Mouse (Mus musculus) MEL (cell line): ENCODE measurements around the gene 1700011L22Rik. TPM values are rescaled to one million over a fixed set of nuclear protein-coding genes. Genes with fewer than 3 reads are reported as not detected.

ENCODE experiments used
- DNase-seq: peaks from one replicate; pipeline ENCODE4 v3.0.0; 2011; ENCODE audit warnings: low read depth, low spot score
- H3K27ac ChIP-seq: 2 replicates; pipeline ENCODE4 v1.5.1; 2012; ENCODE audit warnings: low read depth, mild to moderate bottlenecking, control low read depth, low read length, moderate library complexity; ENCODE audit not compliant: control insufficient read depth
- H3K27me3 ChIP-seq, 2 experiments: fragments of 150-350 bp in 1 of 2; sonication (generic) in 1 of 2; 2 replicates each; pipeline ENCODE4 v1.6.1; 2012; ENCODE audit warnings: low read length in 2 of 2, mild to moderate bottlenecking in 2 of 2, improper control_type of control experiment in 1 of 2, moderate library complexity in 1 of 2; ENCODE audit not compliant: insufficient read depth in 2 of 2, control insufficient read depth in 1 of 2
- H3K36me3 ChIP-seq, 2 experiments: 2 replicates each; pipeline ENCODE4 v1.6.1; 2012 to 2014; ENCODE audit warnings: low read length in 2 of 2, improper control_type of control experiment in 1 of 2, inconsistent platforms in 1 of 2, mild to moderate bottlenecking in 1 of 2; ENCODE audit not compliant: insufficient read depth in 2 of 2, control insufficient read depth in 1 of 2
- H3K4me1 ChIP-seq, 2 experiments: fragments of 150-350 bp in 1 of 2; sonication (generic) in 1 of 2; 2 replicates each; pipeline ENCODE4 v1.6.1; 2012; ENCODE audit warnings: low read length in 2 of 2, improper control_type of control experiment in 1 of 2, mild to moderate bottlenecking in 1 of 2; ENCODE audit not compliant: insufficient read depth in 2 of 2, control insufficient read depth in 1 of 2
- H3K4me3 ChIP-seq, 2 experiments: fragments of 150-350 bp in 1 of 2; sonication (generic) in 1 of 2; 2 replicates each; pipeline ENCODE4 v1.5.1; 2012; ENCODE audit warnings: low read depth in 2 of 2, low read length in 2 of 2, mild to moderate bottlenecking in 2 of 2, moderate library complexity in 2 of 2, control low read depth in 1 of 2, improper control_type of control experiment in 1 of 2; ENCODE audit not compliant: control insufficient read depth in 1 of 2, insufficient read depth in 1 of 2
- H3K79me2 ChIP-seq: 2 replicates; pipeline ENCODE4 v1.6.1; 2012; ENCODE audit warnings: mild to moderate bottlenecking, low read length, moderate library complexity; ENCODE audit not compliant: control insufficient read depth, poor library complexity, insufficient read depth
- H3K9ac ChIP-seq: 2 replicates; pipeline ENCODE4 v1.6.1; 2012; ENCODE audit warnings: low read depth, mild to moderate bottlenecking, control low read depth, low read length, moderate library complexity; ENCODE audit not compliant: control insufficient read depth, poor library complexity, severe bottlenecking
- H3K9me3 ChIP-seq: fragments of 150-350 bp; sonication (generic); replicated peaks from 2 replicates; pipeline ENCODE4 v1.6.1; 2012; ENCODE audit warnings: mild to moderate bottlenecking, low read length, improper control_type of control experiment, moderate library complexity; ENCODE audit not compliant: insufficient read depth
- BHLHE40 ChIP-seq: IDR thresholded peaks from 2 replicates; pipeline ENCODE4 v1.6.1; 2012; ENCODE audit warnings: low read depth, mild to moderate bottlenecking, inconsistent platforms, low read length, improper control_type of control experiment, borderline replicate concordance
- CHD1 ChIP-seq: IDR thresholded peaks from 2 replicates; pipeline ENCODE4 v1.6.1; 2012; ENCODE audit warnings: low read depth, mild to moderate bottlenecking, inconsistent platforms, low read length, improper control_type of control experiment
- CHD2 ChIP-seq: IDR thresholded peaks from 2 replicates; pipeline ENCODE4 v1.6.1; 2011; ENCODE audit warnings: low read length, improper control_type of control experiment
- CTCF ChIP-seq, 3 experiments: IDR thresholded peaks in 2 of 3; conservative IDR thresholded peaks in 1 of 3; 2 replicates each; pipeline ENCODE4 v1.5.1; 2011 to 2012; ENCODE audit warnings: low read length in 3 of 3, low read depth in 2 of 3, mild to moderate bottlenecking in 2 of 3, improper control_type of control experiment in 1 of 3, inconsistent platforms in 1 of 3, mixed read lengths in 1 of 3, moderate library complexity in 1 of 3; ENCODE audit not compliant: control insufficient read depth in 1 of 3, insufficient read depth in 1 of 3, poor library complexity in 1 of 3, severe bottlenecking in 1 of 3
- ELF1 ChIP-seq: IDR thresholded peaks from 2 replicates; pipeline ENCODE4 v1.6.1; 2014; ENCODE audit warnings: low read depth, mild to moderate bottlenecking, inconsistent platforms, low read length, improper control_type of control experiment, moderate library complexity
- EP300 ChIP-seq, 2 experiments: IDR thresholded peaks; 2 replicates each; pipeline ENCODE4 v1.6.1; 2011; ENCODE audit warnings: improper control_type of control experiment in 2 of 2, low read length in 2 of 2, low read depth in 1 of 2, mild to moderate bottlenecking in 1 of 2
- GABPA ChIP-seq: IDR thresholded peaks from 2 replicates; pipeline ENCODE4 v1.6.1; 2012; ENCODE audit warnings: low read depth, mild to moderate bottlenecking, inconsistent platforms, low read length, improper control_type of control experiment, moderate library complexity
- GATA1 ChIP-seq: IDR thresholded peaks from 2 replicates; pipeline ENCODE4 v1.6.1; 2011; ENCODE audit warnings: low read depth, low read length, improper control_type of control experiment
- HCFC1 ChIP-seq: IDR thresholded peaks from 2 replicates; pipeline ENCODE4 v1.6.1; 2012; ENCODE audit warnings: low read depth, mild to moderate bottlenecking, inconsistent platforms, low read length, improper control_type of control experiment, moderate library complexity
- MAX ChIP-seq: IDR thresholded peaks from 2 replicates; pipeline ENCODE4 v1.6.1; 2011; ENCODE audit warnings: low read length, improper control_type of control experiment
- MAZ ChIP-seq: IDR thresholded peaks from 2 replicates; pipeline ENCODE4 v1.6.1; 2012; ENCODE audit warnings: low read depth, mild to moderate bottlenecking, inconsistent platforms, low read length, improper control_type of control experiment
- MEF2A ChIP-seq: IDR thresholded peaks from 2 replicates; pipeline ENCODE4 v1.6.1; 2014; ENCODE audit warnings: low read depth, mild to moderate bottlenecking, inconsistent platforms, low read length, improper control_type of control experiment; ENCODE audit not compliant: poor library complexity, insufficient replicate concordance, severe bottlenecking; ENCODE audit errors: extremely low read depth
- MYB ChIP-seq: IDR thresholded peaks from 2 replicates; pipeline ENCODE4 v1.6.1; 2011; ENCODE audit warnings: mild to moderate bottlenecking, low read depth, low read length, improper control_type of control experiment
- MYC ChIP-seq: IDR thresholded peaks from 2 replicates; pipeline ENCODE4 v1.6.1; 2011; ENCODE audit warnings: low read depth, mild to moderate bottlenecking, low read length, improper control_type of control experiment, moderate library complexity
- NELFE ChIP-seq: IDR thresholded peaks from 2 replicates; pipeline ENCODE4 v1.6.1; 2011; ENCODE audit warnings: low read depth, low read length, improper control_type of control experiment
- NRF1 ChIP-seq: IDR thresholded peaks from 2 replicates; pipeline ENCODE4 v1.6.1; 2014; ENCODE audit warnings: low read depth, mild to moderate bottlenecking, inconsistent platforms, low read length, improper control_type of control experiment, moderate library complexity; ENCODE audit not compliant: poor library complexity, insufficient read depth, severe bottlenecking
- POLR2A ChIP-seq, 2 experiments: IDR thresholded peaks; 2 replicates each; pipeline ENCODE4 v1.6.1; 2011 to 2012; ENCODE audit warnings: low read length in 2 of 2, mild to moderate bottlenecking in 2 of 2, control low read depth in 1 of 2, improper control_type of control experiment in 1 of 2, low read depth in 1 of 2, moderate library complexity in 1 of 2; ENCODE audit not compliant: control insufficient read depth in 1 of 2, insufficient read depth in 1 of 2, poor library complexity in 1 of 2
- POLR2AphosphoS2 ChIP-seq: IDR thresholded peaks from 2 replicates; pipeline ENCODE4 v1.6.1; 2011; ENCODE audit warnings: low read length, improper control_type of control experiment
- POLR2AphosphoS5 ChIP-seq: IDR thresholded peaks from 2 replicates; pipeline ENCODE4 v1.6.1; 2012; ENCODE audit warnings: low read depth, borderline replicate concordance, mild to moderate bottlenecking, inconsistent platforms, low read length, moderate library complexity, mixed read lengths
- RAD21 ChIP-seq: IDR thresholded peaks from 2 replicates; pipeline ENCODE4 v1.6.1; 2011; ENCODE audit warnings: mild to moderate bottlenecking, low read depth, low read length, improper control_type of control experiment
- RCOR1 ChIP-seq: IDR thresholded peaks from 2 replicates; pipeline ENCODE4 v1.6.1; 2012; ENCODE audit warnings: low read depth, mild to moderate bottlenecking, inconsistent platforms, low read length, improper control_type of control experiment
- SIN3A ChIP-seq: IDR thresholded peaks from 2 replicates; pipeline ENCODE4 v1.6.1; 2012; ENCODE audit warnings: low read length, improper control_type of control experiment, inconsistent platforms
- SMC3 ChIP-seq: IDR thresholded peaks from 2 replicates; pipeline ENCODE4 v1.6.1; 2011; ENCODE audit warnings: low read depth, low read length, improper control_type of control experiment
- TAL1 ChIP-seq: IDR thresholded peaks from 2 replicates; pipeline ENCODE4 v1.6.1; 2012; ENCODE audit warnings: mild to moderate bottlenecking, inconsistent platforms, low read length, moderate library complexity, mixed read lengths
- TBP ChIP-seq: IDR thresholded peaks from 2 replicates; pipeline ENCODE4 v1.8.0; 2011; ENCODE audit warnings: low read depth, low read length, improper control_type of control experiment
- TCF12 ChIP-seq: IDR thresholded peaks from 2 replicates; pipeline ENCODE4 v1.6.1; 2014; ENCODE audit warnings: low read depth, mild to moderate bottlenecking, inconsistent platforms, low read length, improper control_type of control experiment, moderate library complexity
- UBTF ChIP-seq: IDR thresholded peaks from 2 replicates; pipeline ENCODE4 v1.6.1; 2012; ENCODE audit warnings: low read depth, mild to moderate bottlenecking, inconsistent platforms, low read length, improper control_type of control experiment, moderate library complexity, borderline replicate concordance; ENCODE audit not compliant: insufficient read depth
- USF2 ChIP-seq, 2 experiments: IDR thresholded peaks; 2 replicates each; pipeline ENCODE4 v1.6.1; 2011 to 2012; ENCODE audit warnings: improper control_type of control experiment in 2 of 2, low read length in 2 of 2, borderline replicate concordance in 1 of 2, inconsistent platforms in 1 of 2, low read depth in 1 of 2, mild to moderate bottlenecking in 1 of 2; ENCODE audit not compliant: insufficient read depth in 1 of 2
- ZKSCAN1 ChIP-seq: IDR thresholded peaks from 2 replicates; pipeline ENCODE4 v1.6.1; 2012; ENCODE audit warnings: low read depth, mild to moderate bottlenecking, inconsistent platforms, low read length, improper control_type of control experiment, moderate library complexity
- ZNF384 ChIP-seq: IDR thresholded peaks from 2 replicates; pipeline ENCODE4 v1.6.1; 2012; ENCODE audit warnings: low read depth, mild to moderate bottlenecking, inconsistent platforms, low read length, improper control_type of control experiment
- polyA plus RNA-seq, 2 experiments: library from polyadenylated mRNA; stranded (reverse) in 1 of 2; unstranded in 1 of 2; fragments of >175 nt in 1 of 2; fragments of >200 nt in 1 of 2; gene quantifications; 2 replicates each; pipeline versions ENCODE4 v1.2.1 to v1.2.4; 2012; ENCODE audit warnings: low replicate concordance in 2 of 2, low read depth in 1 of 2; ENCODE audit not compliant: insufficient read length in 2 of 2, insufficient read depth in 1 of 2, missing spikeins in 1 of 2
- total RNA-seq: library from RNA; depleted of rRNA; stranded (reverse); fragments of 300-350 nt; gene quantifications from 2 replicates; pipeline ENCODE4 v1.2.3, GENCODE M21; 2012; rRNA removed

1700011L22Rik gene
- total RNA-seq (not detected in 2 replicates), polyA plus RNA-seq (not detected)

DNA sequence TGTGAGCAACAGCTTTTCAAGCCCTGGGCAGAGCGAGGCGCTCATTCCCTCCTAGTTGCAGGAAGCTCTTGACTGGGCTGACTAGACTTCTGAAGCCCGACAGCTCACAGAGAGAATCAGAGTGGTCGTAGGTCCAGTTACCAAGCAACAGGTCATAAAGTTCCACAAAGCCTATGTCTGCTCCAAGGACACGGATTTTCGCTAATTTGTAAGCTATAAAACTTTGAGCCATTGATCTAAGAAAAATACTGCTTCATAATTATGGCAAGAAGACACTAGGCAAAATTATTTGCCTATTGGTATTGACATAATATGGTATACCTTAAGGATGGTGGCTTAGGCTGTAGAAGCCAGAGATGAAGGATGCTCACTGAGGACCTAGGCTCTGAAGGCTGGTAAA is at the start of gene 1700011L22Rik:
TSS of gene 1700011L22Rik (minus strand) at position 101 of the 400 bp plus-strand sequence.
- Histone ChIP-seq H3K27ac (no peak within 1 kb of the TSS), H3K9me3 (no peaks in the 10 kb centered on the region), H3K4me1 (no peaks in the 10 kb centered on the region), H3K79me2 (no peaks in the 10 kb centered on the region), H3K36me3 (no peaks in the 10 kb centered on the region), H3K27me3 (no peaks in the 10 kb centered on the region), H3K9ac (no peak within 1 kb of the TSS), H3K4me3 (no peak within 1 kb of the TSS)
- no peak for DNase-seq
- TF ChIP-seq NELFE: no peak
- TF ChIP-seq GABPA: no peak
- no peak for TF ChIP-seq POLR2AphosphoS5
- TF ChIP-seq HCFC1: no peak
- TF ChIP-seq ZNF384: no peak
- no peak for TF ChIP-seq CHD2
- no peak for TF ChIP-seq TCF12
- no peak for TF ChIP-seq MAX
- TF ChIP-seq GATA1: no peak
- TF ChIP-seq NRF1: no peak
- no peak for TF ChIP-seq CHD1
- TF ChIP-seq POLR2A (IDR thresholded peaks at IDR 0.05; ENCODE audit: control insufficient read depth in 1 of 2, insufficient read depth in 1 of 2, low read depth in 1 of 2, low read length in 2 of 2, poor library complexity in 1 of 2): no peak
- TF ChIP-seq TBP: no peak
- TF ChIP-seq ZKSCAN1: no peak
- TF ChIP-seq ELF1: no peak

GRCm38 (mm10) chr8:79297763-79298162 is 49.4 kb upstream of the 1700011L22Rik start:
- peak; percentile 57 for DNase-seq
- H3K27ac ChIP-seq: no peak overlapping the region
- H3K36me3 ChIP-seq: peaks cover 0 to 14% of the 10 kb centered on the region in 2 experiments; a peak in 2 of 4 replicates
- no peak overlapping the region for H3K9ac ChIP-seq
- H3K79me2 ChIP-seq: peaks cover 6% of the 10 kb centered on the region
- no peak overlapping the region for H3K4me3 ChIP-seq
- no peaks in the 10 kb centered on the region for H3K27me3 ChIP-seq
- no peaks in the 10 kb centered on the region for H3K9me3 ChIP-seq
- peaks cover 2 to 7% of the 10 kb centered on the region in 2 experiments; a peak in 3 of 4 replicates for H3K4me1 ChIP-seq
- TF ChIP-seq RCOR1 (no peak), POLR2A (IDR thresholded peaks at IDR 0.05; ENCODE audit: control insufficient read depth in 1 of 2, insufficient read depth in 1 of 2, low read depth in 1 of 2, low read length in 2 of 2, poor library complexity in 1 of 2) (no peak), HCFC1 (no peak), SIN3A (no peak), BHLHE40 (no peak), ELF1 (no peak), GATA1 (no peak), RAD21 (peak; percentile 74), UBTF (no peak), MYB (no peak), MYC (no peak), CTCF (IDR thresholded peaks at IDR 0.05 in 2 of 3, conservative IDR thresholded peaks at IDR 0.05 in 1 of 3; ENCODE audit: control insufficient read depth in 1 of 3, insufficient read depth in 1 of 3, low read depth in 2 of 3, low read length in 3 of 3, poor library complexity in 1 of 3, severe bottlenecking in 1 of 3) (peak; percentile 62 to 81 (median 79)), MEF2A (no peak), NRF1 (no peak), POLR2AphosphoS2 (no peak), POLR2AphosphoS5 (no peak), GABPA (no peak), SMC3 (peak; percentile 86), NELFE (no peak), EP300 (IDR thresholded peaks at IDR 0.05; ENCODE audit: low read depth in 1 of 2, low read length in 2 of 2) (no peak), USF2 (IDR thresholded peaks at IDR 0.05; ENCODE audit: borderline replicate concordance in 1 of 2, insufficient read depth in 1 of 2, low read depth in 1 of 2, low read length in 2 of 2) (no peak), MAZ (no peak), TAL1 (no peak)
